Mouse (Mus musculus): ENCODE results near the gene Slc16a11. TPM values are rescaled to one million over a fixed set of nuclear protein-coding genes. Genes with fewer than 3 reads are reported as not detected.
"Not testable (repeated sequence)": the region's sequence is repeated elsewhere in the genome, so short reads cannot be mapped to it uniquely, and the experiment has no call there.

Gene Slc16a11
- 4.5 and 5.3 TPM in 2 replicates for polyA plus RNA-seq (2012; rRNA removed)

DNA sequence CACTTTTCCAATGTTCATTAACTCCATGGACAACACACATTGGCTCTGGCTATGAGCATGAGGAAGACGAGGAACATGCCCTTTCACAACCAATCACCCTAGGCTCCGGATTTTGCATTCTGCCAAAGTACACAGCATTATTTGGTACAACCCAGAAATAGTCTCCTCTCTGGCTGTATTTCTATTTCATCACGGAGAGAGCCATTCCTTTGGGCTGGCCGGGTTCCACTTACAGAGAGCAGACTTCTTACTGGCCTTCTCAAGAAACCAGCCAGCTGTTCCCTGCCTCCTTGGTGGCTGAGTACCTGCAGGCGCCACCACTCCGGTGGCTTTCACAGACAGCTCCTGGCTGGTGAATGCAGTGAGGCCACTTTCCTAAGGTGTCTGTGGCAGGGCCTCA lies at the start of gene Slc16a11:
Gene Slc16a11, plus strand, starts transcription at position 330 of the 400 bp plus-strand sequence.
- 31% methylated on average over 6 of the region's 6 CpGs for WGBS
- no peak for DNase-seq (ENCODE audit: low read depth, low spot score)

DNA sequence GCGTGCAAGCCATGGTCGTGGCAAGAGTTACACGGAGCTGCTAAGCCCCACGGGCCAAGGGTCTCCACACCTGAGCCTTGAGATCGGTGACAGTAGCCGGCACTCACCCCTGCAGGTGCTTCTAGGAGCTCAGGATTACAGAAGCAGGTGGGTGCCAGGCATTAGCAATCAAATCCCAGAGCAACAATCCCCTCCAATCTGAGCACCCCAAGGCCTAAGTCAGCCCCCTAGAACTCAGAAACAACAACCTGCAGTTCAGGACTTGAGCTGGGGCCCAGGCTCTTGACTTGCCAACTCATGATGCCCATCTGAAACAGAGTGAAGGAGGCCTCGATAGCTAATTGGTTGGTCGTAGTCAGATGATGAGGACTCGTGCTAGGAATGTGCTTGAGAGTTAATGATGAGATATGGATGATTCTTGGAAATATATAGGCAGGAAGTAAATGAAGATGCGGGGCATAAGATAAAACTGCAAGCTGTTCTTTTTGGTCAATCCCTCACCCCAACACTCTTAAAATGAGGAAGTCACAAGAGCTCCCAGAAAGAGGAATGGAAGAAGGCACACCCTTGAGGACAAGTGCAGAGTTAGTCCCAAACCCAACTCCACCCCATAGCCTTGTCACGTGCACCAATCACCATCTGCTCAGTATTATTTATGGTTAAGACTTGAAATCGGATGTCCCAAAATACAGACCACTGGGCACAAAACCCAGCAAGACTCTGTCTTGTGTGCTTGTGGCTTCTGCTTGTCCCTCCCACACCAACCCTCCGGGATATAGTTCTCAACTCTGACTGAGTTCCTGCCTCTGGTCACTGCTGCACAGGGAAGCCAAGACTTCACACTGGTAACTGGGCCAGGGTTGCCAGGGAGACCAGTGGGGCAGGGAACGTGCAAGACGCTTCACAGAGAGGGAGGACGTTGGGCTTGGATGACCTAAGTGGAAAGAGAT lies 46.3 kb upstream of the Slc16a11 start:
- DNase-seq (ENCODE audit: low read depth, low spot score) = no peak
- 68% methylated on average over 16 of the region's 16 CpGs for WGBS

DNA sequence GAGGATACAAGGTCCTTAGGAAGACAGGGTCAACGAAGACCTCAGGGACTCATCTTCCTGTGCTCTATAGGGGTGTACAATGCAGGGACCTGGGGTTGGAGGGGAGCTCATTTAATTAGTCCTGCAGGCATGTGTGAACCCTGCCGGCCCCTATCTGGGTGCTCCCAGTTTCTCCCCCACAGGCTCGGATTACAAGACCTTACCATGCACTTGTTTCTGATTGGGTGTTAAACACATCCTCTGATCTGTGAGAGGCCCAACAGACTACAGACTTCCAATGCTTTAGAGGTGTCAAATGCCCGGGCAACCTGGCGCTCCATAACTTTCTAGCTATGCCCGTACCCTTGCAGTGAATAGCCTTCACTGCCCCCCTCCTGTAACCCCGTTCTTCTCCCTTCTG lies 44.4 kb upstream of the Slc16a11 start:
- 62% methylated on average over 7 of the region's 7 CpGs for WGBS
- no peak for DNase-seq (ENCODE audit: low read depth, low spot score)

DNA sequence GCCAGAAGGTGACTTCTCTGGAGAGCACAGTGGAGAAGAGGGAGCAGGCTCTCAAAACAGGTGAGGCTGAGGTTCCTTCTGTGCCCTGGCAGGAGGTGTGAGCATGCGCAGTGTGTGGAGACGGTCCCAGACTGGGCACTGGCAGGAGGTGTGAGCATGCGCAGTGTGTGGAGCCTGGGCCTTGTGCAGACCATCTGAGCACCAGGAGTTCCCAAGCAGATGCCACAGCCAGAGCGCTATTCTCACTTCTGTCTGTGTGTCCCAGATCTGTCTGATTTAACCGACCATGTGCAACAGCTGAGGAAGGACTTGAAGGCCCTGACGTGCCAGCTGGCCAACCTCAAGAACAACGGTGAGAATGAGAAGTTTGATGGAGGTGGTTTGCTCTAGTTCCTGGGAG lies 43.1 kb upstream of the Slc16a11 start:
- DNase-seq (ENCODE audit: low read depth, low spot score) = not testable (repeated sequence)
- 83% methylated on average over 7 of the region's 7 CpGs for WGBS

DNA sequence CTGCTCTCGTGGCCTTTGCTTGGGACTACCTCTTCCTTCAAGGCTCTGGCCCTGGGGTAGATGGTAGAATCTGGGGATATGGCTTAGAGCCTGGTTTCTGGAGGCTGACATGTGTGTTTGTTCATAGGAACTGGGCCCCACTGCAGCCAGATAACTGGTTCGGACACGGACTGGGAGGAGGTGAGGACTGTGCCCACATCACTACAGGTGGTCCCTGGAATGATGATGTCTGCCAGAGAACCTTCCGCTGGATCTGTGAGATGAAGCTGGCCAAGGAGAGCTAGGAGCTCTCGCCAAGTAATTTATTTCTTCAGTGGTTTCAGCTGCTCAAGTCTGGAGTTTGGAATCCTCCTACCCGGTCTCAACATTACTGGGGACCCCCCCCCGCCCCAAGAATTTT lies 42.3 kb upstream of the Slc16a11 start:
- WGBS = 77% methylated on average over 7 of the region's 7 CpGs
- no peak for DNase-seq (ENCODE audit: low read depth, low spot score)

DNA sequence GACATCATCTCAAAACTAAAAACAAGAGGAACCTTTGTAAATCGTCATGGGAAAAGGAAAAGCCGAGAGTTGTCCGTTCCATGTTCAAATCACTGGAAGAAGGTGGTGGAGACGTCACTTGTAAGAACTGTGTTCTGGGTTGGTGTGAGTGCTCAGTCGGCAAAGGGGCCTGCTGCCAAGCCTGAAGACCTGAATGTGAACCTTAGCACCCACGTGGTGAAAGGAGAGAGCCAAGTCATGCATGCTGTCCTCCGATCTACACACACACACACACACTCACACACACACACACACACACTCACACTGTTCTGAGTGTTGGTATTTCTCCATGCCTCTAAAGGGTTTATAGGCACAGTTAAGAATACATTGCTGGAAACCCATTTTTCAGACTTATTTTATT lies 41.4 kb upstream of the Slc16a11 start:
- WGBS = 71% methylated on average over 7 of the region's 7 CpGs
- DNase-seq (ENCODE audit: low read depth, low spot score) = no peak

DNA sequence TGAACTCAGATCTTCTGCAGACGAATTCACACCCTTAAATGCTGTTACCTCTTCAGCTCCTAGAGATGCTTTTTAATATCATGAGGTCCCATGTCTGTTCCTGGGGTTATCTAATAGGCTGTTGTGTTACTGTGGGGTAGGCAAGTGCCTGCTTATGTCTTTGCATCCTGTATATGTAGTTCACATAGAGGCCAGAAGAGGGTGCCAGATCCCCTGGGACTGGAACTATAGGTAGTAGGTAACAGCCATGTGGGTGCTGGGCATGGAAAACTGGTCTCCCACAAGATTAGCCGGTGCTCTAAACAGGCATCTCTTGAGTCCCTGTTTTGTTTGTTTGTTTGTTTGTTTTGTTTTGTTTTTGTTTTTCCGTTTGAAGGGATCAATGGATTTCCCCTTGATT lies 40.7 kb upstream of the Slc16a11 start:
- WGBS = 52% methylated on average over 3 of the region's 3 CpGs
- no peak for DNase-seq (ENCODE audit: low read depth, low spot score)

DNA sequence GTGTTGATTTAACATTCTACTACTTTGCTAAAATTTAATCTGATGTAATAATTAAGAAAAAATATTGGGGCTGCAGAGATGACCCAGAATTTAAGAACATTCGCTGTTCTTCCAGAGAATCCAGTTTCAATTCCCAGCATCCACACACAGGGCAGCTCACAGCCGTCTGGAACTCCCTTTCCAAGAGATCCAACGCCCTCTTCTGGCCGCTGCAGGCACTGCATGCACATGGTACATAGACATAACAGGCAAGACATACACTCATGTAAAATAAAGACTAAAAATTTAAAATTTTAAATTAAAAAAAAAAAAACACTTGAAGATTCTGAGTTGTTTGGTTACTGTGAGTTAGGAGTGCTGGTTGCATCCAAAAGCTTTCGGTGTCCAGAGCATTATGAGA lies 40.3 kb upstream of the Slc16a11 start:
- WGBS = 66% methylated on average over 5 of the region's 5 CpGs
- DNase-seq (ENCODE audit: low read depth, low spot score) = no peak

DNA sequence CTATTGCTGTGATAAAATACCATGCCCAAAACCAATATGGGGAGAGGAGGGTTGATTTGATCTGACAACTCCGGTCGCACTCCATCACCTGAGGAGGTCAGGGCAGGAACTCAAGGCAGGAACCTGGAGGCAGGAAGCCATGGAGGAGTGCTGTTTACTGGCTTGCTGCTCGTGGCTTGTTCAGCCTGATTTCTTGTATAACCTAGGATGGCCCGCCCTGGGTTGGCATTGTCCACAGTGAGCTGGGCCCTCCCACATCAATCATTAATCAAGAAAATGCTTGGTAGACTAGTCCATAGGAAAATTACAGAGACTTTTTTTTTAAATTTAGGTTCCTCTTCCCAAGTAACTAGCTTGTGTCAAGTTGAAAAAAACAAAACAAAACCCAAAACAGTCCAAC lies 38.1 kb upstream of the Slc16a11 start:
- WGBS = 56% methylated on average over 4 of the region's 4 CpGs
- DNase-seq (ENCODE audit: low read depth, low spot score) = no peak

DNA sequence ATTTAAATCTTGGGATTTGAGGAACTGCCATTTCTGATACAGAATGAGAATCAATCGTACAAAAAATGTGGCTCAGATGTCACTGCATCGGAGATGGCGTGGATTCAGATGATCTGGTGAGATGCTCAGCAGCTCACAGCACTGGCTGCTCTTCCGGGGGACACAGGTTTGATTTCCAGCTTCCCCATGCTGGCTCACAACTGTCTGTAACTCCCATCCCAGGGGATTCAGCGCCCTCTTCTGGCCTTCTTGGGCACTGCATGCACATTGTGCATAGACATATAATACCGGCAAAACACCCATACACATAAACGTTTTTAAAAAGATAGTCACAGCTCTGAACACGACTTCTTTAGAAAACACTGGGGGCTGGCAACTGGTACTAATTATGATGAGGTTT lies 34.9 kb upstream of the Slc16a11 start:
- 75% methylated on average over 8 of the region's 8 CpGs for WGBS
- no peak for DNase-seq (ENCODE audit: low read depth, low spot score)

DNA sequence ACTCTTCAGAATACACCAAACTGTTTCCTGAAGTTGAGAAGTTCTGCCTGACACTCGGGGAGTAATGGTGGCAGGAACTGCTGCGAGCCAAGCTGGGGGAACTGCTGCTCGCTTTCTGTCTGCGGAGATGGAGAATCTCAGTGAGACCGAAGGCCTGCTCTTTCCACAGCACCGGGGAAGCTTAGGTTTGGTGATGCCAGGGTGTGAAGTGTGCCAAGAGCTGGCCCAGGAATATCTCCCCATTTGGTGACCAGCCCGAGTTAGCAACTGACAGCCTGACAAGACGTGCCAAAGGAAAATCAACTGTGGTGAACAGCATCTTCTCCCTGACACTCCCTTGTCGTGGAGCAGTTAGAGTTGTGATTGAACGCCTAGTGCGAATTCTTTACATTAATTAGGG lies 34.2 kb upstream of the Slc16a11 start:
- 85% methylated on average over 11 of the region's 11 CpGs for WGBS
- no peak for DNase-seq (ENCODE audit: low read depth, low spot score)

DNA sequence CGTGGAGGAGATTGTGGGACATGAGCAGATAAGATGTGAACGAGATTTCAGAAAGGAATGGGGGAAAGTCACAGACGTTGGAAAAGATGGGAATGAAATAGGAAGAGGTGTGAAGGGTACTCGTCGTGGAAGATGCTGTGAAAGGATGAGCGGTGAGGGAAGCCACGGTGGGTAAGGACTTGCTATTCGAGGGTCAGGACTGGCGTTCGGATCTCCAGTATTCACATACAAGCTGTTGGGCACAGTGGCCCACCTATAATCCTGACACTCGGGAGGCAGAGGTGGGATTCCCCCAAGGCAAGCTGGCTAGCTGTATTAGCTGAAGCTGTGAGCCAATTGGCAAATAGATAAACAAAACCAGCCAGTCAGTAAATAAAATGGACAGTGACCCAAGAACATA lies 33.8 kb upstream of the Slc16a11 start:
- WGBS = 73% methylated on average over 11 of the region's 11 CpGs
- DNase-seq (ENCODE audit: low read depth, low spot score) = no peak

DNA sequence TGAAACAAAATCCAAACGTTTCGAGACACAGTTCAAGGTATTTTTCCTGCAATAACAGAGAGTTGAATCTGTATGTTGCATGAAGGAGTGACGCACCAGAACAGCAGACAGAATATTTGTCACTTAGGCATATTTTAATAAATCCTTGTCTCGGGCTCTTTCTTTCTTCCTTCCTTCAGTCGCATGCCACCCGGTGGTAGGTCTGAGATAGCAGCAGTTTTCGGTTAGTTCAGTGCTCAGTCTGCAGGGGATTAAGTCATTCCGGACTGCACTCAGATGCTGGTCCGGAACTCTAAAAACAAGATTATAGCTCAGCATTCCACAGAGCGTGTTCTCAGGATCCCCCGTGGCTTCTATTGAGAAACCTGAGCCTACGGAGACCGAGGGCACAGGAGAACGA lies 33.2 kb upstream of the Slc16a11 start:
- 34% methylated on average over 14 of the region's 14 CpGs for WGBS

DNA sequence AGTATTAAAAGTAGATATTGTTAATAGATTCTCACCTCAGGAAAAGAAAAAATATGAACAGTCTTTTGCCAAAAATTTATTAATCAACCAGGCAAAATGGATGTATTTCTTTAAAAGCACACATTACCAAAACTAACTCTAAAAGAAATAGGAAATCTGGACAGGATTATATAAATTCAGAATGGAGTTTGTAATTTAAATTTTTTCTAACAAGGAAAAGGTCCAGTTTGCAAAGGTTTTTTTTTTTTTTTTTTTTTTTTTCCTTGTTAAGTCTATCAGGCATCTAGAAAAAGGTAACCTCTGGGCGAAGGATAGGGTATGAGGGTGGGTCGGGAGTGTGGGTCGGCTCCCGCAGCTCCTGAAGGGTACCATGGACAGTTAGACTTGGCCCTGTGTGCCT lies 32.1 kb upstream of the Slc16a11 start:
- DNase-seq (ENCODE audit: low read depth, low spot score) = no peak
- 85% methylated on average over 4 of the region's 4 CpGs for WGBS

More for the DNA sequence above, 33.2 kb upstream of the Slc16a11 start:
- DNase-seq (ENCODE audit: low read depth, low spot score) = no peak

DNA sequence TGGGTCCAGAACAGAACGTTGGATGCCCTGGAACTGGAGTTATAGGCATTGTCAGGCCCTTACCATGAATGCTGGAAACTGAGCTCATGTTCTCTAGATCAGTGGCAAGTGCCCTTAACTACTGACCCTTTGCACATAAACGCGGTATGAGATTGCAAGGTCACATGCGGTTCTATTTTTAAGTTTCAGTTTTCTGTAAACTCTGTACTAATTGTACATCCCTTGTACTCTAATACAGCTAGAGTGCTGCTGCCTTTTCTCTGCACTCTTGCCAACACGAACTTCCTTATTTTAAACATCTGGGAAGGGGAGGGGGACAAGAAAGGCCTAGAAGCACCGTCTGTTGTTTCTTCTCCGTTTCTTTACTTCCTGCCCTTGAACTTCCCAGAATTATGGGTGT lies 27.4 kb upstream of the Slc16a11 start:
- WGBS = 67% methylated on average over 7 of the region's 7 CpGs
- DNase-seq (ENCODE audit: low read depth, low spot score) = no peak

DNA sequence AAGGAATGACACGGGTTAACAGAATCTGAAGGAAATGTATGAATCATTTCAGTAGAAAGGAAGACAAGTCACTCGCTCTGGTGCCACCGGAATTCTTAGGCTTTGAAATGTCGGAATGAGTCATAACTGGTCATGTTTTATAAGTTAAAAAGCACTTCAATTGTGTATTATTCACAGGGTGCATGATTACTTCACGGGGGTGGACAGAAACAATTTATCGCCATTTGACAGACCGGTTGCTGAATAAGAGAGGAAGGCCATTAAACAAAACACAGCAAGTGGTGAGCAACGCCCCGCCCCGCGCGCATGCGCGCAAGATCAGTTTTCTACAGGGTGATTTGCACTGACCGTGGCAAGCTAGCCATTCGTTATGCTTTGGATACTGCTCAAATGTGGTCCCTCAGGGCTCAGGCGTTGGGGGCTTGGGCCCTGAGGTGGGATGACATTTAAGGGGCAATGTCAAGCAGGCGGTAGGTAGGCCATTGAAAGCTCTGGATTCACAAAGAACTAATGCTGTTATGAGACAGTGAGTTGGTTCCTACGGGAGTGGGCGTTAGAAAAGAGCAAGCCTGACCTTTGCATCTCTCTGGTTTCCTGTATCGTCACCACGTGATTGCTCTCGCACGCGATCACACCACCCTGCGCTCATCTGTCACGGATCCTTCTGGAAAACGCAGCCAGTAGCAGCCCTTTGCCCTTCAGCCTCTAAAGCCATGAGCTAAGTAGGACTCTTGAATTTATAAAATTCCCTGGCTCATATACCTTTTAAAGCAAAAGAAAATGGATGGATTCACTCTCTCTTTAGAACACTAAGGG lies 23.0 kb upstream of the Slc16a11 start:
- DNase-seq (ENCODE audit: low read depth, low spot score) = no peak
- 86% methylated on average over 28 of the region's 28 CpGs for WGBS

DNA sequence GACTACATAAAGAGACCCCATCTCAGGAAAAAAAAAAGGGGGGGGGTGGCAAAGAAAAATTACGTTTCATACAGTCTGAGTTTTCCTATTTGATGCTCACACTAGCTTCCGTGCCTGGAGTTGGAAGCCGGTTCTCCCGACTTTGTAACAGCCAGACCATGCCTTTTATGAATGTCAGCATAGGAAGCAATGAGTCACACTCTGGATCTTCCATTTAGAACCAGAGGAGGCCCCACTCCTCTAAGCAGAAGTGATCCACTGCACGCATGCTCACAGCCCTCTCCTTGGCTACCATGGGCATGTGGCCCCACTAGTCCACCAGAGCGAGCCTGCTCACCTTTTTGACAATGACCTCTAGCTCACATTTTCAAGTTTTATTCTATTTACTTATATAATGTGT lies 21.4 kb upstream of the Slc16a11 start:
- WGBS = 60% methylated on average over 6 of the region's 6 CpGs
- DNase-seq (ENCODE audit: low read depth, low spot score) = no peak

DNA sequence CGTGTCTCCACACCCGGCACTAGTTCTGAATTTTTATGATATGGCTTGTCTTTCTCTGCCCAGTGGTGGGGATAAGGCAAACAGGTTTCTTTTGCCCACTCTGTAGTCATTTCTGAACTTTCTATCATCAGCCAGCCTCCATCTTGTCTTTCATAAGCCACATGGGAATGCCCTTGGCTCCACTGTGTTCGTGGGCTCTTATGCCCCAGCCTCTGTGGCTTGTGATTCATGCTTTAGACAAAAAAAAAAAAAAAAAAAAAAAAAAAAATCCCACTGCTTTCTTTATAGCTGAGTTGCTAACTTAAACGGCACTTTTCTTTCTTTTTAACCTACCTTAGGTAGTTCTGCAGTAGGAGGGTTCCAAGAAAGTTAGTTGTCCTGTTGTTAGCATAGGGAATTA lies 20.4 kb upstream of the Slc16a11 start:
- WGBS = 66% methylated on average over 4 of the region's 4 CpGs
- no peak for DNase-seq (ENCODE audit: low read depth, low spot score)

DNA sequence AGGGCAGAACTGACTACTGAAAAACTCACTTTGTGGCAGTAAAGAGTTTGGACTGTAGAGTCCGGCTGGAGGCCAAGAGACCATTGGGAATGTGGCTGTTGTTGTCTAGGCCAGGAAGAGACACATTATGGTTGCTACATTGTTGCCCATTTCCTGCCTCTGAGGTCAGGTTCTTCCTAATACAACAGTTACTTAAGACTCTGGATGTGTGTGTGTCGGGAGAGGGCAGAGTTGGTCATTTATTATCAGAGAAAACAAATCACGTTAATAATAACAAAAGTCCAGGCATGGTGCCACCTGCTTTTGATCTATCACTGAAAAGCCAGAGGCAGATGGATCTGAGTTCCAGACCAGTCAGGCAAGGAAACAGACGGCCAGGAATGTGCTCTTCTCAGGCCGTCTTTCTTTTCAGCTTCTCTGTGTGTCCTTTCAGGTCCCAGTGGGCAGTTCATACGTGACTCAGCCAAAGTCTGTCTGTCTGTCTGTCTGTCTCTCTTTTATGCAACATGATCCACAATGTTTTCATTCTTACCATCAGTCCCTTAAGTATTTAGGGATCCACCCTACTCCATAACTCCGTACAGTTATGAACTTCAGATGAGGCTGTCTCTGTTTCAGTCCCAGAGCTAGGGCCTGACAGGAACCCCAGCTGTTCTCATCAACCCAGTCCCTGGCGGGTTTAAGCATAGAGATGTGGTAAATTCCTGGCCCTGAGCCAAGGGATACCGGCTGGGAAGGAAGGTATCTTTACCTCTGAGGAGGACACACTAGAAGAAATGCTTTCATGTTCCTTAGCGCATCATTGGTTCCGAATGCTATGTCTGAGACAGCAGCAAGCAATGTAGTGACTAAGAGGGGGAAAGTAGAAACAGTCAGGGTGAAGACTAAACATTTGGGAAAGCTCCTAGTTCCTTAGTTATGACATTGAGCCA lies 18.9 kb upstream of the Slc16a11 start:
- no peak for DNase-seq (ENCODE audit: low read depth, low spot score)
- WGBS = 46% methylated on average over 11 of the region's 11 CpGs

DNA sequence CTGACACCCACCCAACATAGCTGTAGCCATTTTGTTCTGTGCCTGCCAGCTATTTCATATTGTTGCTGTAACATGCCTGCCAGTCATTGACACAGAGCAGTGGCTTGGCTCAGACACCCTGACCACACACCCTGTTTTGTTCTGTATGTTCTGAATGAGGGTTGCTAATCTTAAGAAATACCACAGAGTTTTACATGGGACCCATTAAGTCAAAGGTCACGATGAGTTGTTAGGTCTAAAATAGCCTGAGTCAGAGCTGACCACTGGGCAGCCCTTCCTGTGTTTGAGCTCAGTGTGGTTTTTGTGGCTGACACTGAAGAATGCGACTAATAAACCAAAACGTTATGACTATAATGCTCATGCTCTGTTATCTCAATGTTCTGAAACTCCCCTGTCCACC lies 14.2 kb upstream of the Slc16a11 start:
- no peak for DNase-seq (ENCODE audit: low read depth, low spot score)
- 64% methylated on average over 3 of the region's 3 CpGs for WGBS
